ENCODE assay signal across 8 mouse cellular contexts in the genomic region with DNA sequence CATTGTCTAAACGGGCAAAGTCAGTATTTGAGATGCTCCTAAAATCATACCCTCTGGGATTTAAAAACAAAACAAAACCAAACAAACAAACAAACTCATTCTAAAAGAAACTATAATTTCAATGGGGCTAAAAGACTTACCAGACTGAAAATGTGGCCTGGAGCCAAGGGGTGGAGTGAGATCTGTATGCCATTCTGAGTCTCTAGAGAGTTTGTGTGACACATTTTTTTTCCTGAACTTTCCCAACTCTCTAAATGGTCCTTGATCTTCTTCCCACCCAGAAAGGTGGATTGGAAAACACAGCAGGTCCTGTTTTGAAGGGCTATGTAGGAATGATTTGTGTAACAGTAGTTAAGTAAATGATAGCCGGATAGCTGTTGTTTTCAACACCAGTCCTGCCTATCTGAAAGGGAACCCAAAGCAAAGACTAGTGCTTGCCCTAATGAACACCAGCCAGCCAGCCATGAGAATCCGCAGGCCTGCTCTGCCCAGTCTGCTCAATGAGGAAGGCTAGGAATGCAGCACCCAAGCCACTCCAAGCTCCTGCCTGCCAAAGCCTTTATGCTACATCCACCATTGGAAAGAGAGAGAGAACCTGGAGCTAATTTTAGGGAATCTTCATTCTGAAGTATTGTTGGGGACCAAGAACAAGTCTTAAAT. TPM values are rescaled to one million over a fixed set of nuclear protein-coding genes. Genes with fewer than 3 reads are reported as not detected.
A peak's percentile ranks its signal among the peaks of the same experiment; 100 is the strongest.
DNase-seq lines count a peak whose midpoint lies in the region; ATAC-seq and TF ChIP-seq lines count a peak whose summit lies in the region.

No protein-coding gene starts in this region.

- no peaks in the 10 kb centered on the region for H3K36me3 ChIP-seq in thymus, adult 2 months (ENCODE audit: control insufficient read depth, insufficient read depth, low read length)
- H3K36me3 ChIP-seq in forebrain, embryonic 12.5 days (replicated peaks), result no peaks in the 10 kb centered on the region
- H3K36me3 ChIP-seq in intestine, postnatal 0 days (ENCODE audit: control insufficient read depth, insufficient read depth), result no peaks in the 10 kb centered on the region

- no peak for ATAC-seq in forebrain, embryonic 12.5 days (ENCODE audit: low FRiP score)
- ATAC-seq in intestine, postnatal 0 days, result no peak

- H3K9ac ChIP-seq in forebrain, embryonic 12.5 days, result no peak overlapping the region
- H3K9ac ChIP-seq in intestine, postnatal 0 days (ENCODE audit: low read depth, low read length), result peak overlapping the region; percentile 27; the same call in 1 of the 2 replicates

- TF ChIP-seq CTCF in thymus, adult 2 months (IDR thresholded peaks at IDR 0.05; ENCODE audit: borderline replicate concordance, control insufficient read depth, extremely low read depth, insufficient read depth, low read length, poor library complexity), result no peak
- TF ChIP-seq CTCF in intestine, postnatal 0 days (IDR thresholded peaks at IDR 0.05; ENCODE audit: low read depth), result no peak
- no peak for TF ChIP-seq CTCF in cerebellum, adult 2 months (IDR thresholded peaks at IDR 0.05; ENCODE audit: borderline replicate concordance, insufficient read depth, low read depth, low read length)

- no peaks in the 10 kb centered on the region for H3K9me3 ChIP-seq in forebrain, embryonic 12.5 days
- H3K9me3 ChIP-seq in intestine, postnatal 0 days (ENCODE audit: control insufficient read depth), result no peaks in the 10 kb centered on the region

- H3K4me1 ChIP-seq in thymus, adult 2 months (replicated peaks; ENCODE audit: control insufficient read depth, insufficient read depth, low read length), result peaks cover 29% of the 10 kb centered on the region
- H3K4me1 ChIP-seq in forebrain, embryonic 12.5 days, result peaks cover 8% of the 10 kb centered on the region
- peaks cover 4% of the 10 kb centered on the region for H3K4me1 ChIP-seq in intestine, postnatal 0 days (replicated peaks; ENCODE audit: control insufficient read depth, insufficient read depth, low read length)
- no peaks in the 10 kb centered on the region; the same call in 1 of the 2 replicates for H3K4me1 ChIP-seq in cerebellum, adult 2 months (ENCODE audit: control insufficient read depth, insufficient read depth, low read length)

- DNase-seq in thymus, adult 2 months, result no peak
- no peak for DNase-seq in thymus, postnatal 36 days
- peak; percentile 67 for DNase-seq in lung, postnatal 10 days
- DNase-seq in frontal cortex, postnatal 10 days (ENCODE audit: low spot score in 2 of 2), result no peak
- DNase-seq in cerebellum, adult 2 months, result no peak
- no peak for DNase-seq in cerebellum, adult 8-10 months

- TF ChIP-seq POLR2A in thymus, adult 2 months (IDR thresholded peaks at IDR 0.05; ENCODE audit: control insufficient read depth, extremely low read depth, insufficient read depth, low read length, poor library complexity), result no peak
- TF ChIP-seq POLR2A in cerebellum, adult 2 months (IDR thresholded peaks at IDR 0.05; ENCODE audit: borderline replicate concordance, insufficient read depth, low read length), result no peak

- H3K4me3 ChIP-seq in thymus, adult 2 months (ENCODE audit: control insufficient read depth, insufficient read depth, low read length), result peak overlapping the region; percentile 94
- no peak overlapping the region for H3K4me3 ChIP-seq in forebrain, embryonic 12.5 days (replicated peaks)
- peak overlapping the region; percentile 49 for H3K4me3 ChIP-seq in intestine, postnatal 0 days (ENCODE audit: low read depth, low read length)
- H3K4me3 ChIP-seq in cerebellum, adult 2 months (replicated peaks; ENCODE audit: insufficient read depth, low read depth, low read length), result no peak overlapping the region

- 46% methylated on average over 3 of the region's 3 CpGs for WGBS in thymus, adult 2 months
- 81% methylated on average over 3 of the region's 3 CpGs for WGBS in forebrain, embryonic 12.5 days
- WGBS in intestine, postnatal 0 days, result 56% methylated on average over 3 of the region's 3 CpGs
- WGBS in cerebellum, adult 2 months, result 82% methylated on average over 3 of the region's 3 CpGs

- peak overlapping the region; percentile 86 for H3K27ac ChIP-seq in thymus, adult 2 months (ENCODE audit: control insufficient read depth, insufficient read depth, low read length)
- no peak overlapping the region for H3K27ac ChIP-seq in forebrain, embryonic 12.5 days
- no peak overlapping the region for H3K27ac ChIP-seq in intestine, postnatal 0 days (ENCODE audit: low read depth, low read length)
- no peak overlapping the region for H3K27ac ChIP-seq in cerebellum, adult 2 months (ENCODE audit: insufficient read depth, low read length)

- 0 out of 2 replicates have a peak overlapping the region, but pooled peaks have one; percentile 73 for H3K4me2 ChIP-seq in forebrain, embryonic 12.5 days
- peak overlapping the region; percentile 82 for H3K4me2 ChIP-seq in intestine, postnatal 0 days (replicated peaks; ENCODE audit: low read depth)

- no peaks in the 10 kb centered on the region for H3K27me3 ChIP-seq in thymus, adult 2 months (ENCODE audit: control insufficient read depth, insufficient read depth, low read length)
- H3K27me3 ChIP-seq in forebrain, embryonic 12.5 days, result peaks cover 3% of the 10 kb centered on the region
- H3K27me3 ChIP-seq in intestine, postnatal 0 days (replicated peaks; ENCODE audit: control insufficient read depth, insufficient read depth, low read length), result no peaks in the 10 kb centered on the region
- H3K27me3 ChIP-seq in cerebellum, adult 2 months (ENCODE audit: control insufficient read depth, insufficient read depth, low read length), result no peaks in the 10 kb centered on the region

RNA-seq across cellular contexts. Expression of gene 4930523C07Rik, which starts 1.0 kb away (rescaled TPM):
- polyA plus RNA-seq in thymus, adult 2 months (2012; rRNA removed), result 25.8 and 26.5 TPM in 2 replicates
- 1.0 and 1.5 TPM in 2 replicates for polyA plus RNA-seq in forebrain, embryonic 12.5 days (2016; fragmentation: Nextera tagmentation; extraction: Ambion mirVana)
- polyA plus RNA-seq in intestine, postnatal 0 days (2015; fragmentation: Nextera tagmentation; extraction: Ambion mirVana), result 9.6 and 13.4 TPM in 2 replicates
- 2.4 and 6.0 TPM in 2 replicates for polyA plus RNA-seq in cerebellum, adult 2 months (2012; rRNA removed)

Comparison
In these comparisons a context has a peak if more than half of its experiments do, and no peak if none do; other contexts are left out.
1. H3K4me3 ChIP-seq: peak in thymus, adult 2 months (single experiment) and intestine, postnatal 0 days (single experiment); none in forebrain, embryonic 12.5 days (single experiment) and cerebellum, adult 2 months (single experiment).